Mouse (Mus musculus): Measurements from ENCODE around the gene Il2.

DNA sequence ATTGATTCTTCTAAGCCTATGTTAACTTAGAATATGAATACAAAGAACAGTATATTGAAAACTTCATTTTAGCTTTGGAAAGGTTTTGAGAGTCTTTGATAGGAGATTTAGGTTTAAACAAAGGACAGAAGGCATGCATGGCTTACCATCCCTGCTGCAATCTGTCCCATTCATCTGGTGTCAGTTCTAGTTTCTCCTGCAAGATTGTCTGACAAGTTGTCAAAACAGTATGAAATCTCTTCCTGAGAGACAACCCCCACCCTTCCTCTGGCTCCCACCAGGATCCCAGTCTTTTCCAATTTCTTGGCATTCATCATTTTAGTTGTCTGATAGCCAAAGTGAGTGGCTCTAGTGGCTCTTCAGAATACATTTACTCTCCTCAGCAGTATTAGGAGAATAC, 35.0 kb downstream of the Il2 start:
- no peak for TF ChIP-seq CTCF (IDR thresholded peaks at IDR 0.05; ENCODE audit: borderline replicate concordance, insufficient read depth, low read length)
- TF ChIP-seq POLR2A (IDR thresholded peaks at IDR 0.05; ENCODE audit: low read depth, low read length), result no peak

All from embryonic fibroblast, embryonic 13.5 days (primary cell).